Comparison of ENCODE assay signal across 9 mouse cellular contexts in genomic region chr2:57699226-57699625, GRCm38 (mm10).
DNase-seq lines count a peak whose midpoint lies in the region; ATAC-seq and TF ChIP-seq lines count a peak whose summit lies in the region.
"Had no signal": no experiment of that assay in that cellular context is flagged by ENCODE, and none has a peak within 500 bp of the region (broad histone marks: within the 10 kb centered on the region; RNA-seq: fewer than 3 reads in every experiment).

No protein-coding gene starts in this region.

- no peaks in the 10 kb centered on the region for H3K9me3 ChIP-seq in CH12.LX (replicated peaks; ENCODE audit: low read length)
- H3K9me3 ChIP-seq in forebrain, embryonic 16.5 days (ENCODE audit: control insufficient read depth, low read length) = no peaks in the 10 kb centered on the region
- H3K9me3 ChIP-seq in midbrain, embryonic 10.5 days (replicated peaks) = no peaks in the 10 kb centered on the region

- no peaks in the 10 kb centered on the region for H3K27me3 ChIP-seq in CH12.LX (replicated peaks)
- no peaks in the 10 kb centered on the region for H3K27me3 ChIP-seq in forebrain, embryonic 16.5 days (replicated peaks; ENCODE audit: control insufficient read depth, insufficient read depth, low read length)
- peaks cover 46% of the 10 kb centered on the region for H3K27me3 ChIP-seq in midbrain, embryonic 10.5 days (ENCODE audit: low read depth, poor library complexity, severe bottlenecking)

- H3K79me2 ChIP-seq in CH12.LX (replicated peaks; ENCODE audit: control insufficient read depth, extremely low read depth, insufficient read depth, poor library complexity, severe bottlenecking) = no peaks in the 10 kb centered on the region

- no peak overlapping the region for H3K27ac ChIP-seq in CH12.LX (ENCODE audit: insufficient read depth, low read depth)
- no peak overlapping the region for H3K27ac ChIP-seq in forebrain, embryonic 16.5 days (ENCODE audit: low read length)
- H3K27ac ChIP-seq in midbrain, embryonic 10.5 days (replicated peaks) = peak overlapping the region; percentile 30
- no peak overlapping the region for H3K27ac ChIP-seq in gastrocnemius, adult 2 months

- dilution Hi-C loops in CH12.LX (cut with MboI; ENCODE audit: extremely low pct_ligation_motif_present, extremely low pct_unique_long_range_greater_than_20kb, low sequenced_read_pairs) = no loop called here

- 5% methylated on average over 4 of the region's 4 CpGs for WGBS in forebrain, embryonic 16.5 days
- WGBS in midbrain, embryonic 10.5 days = 33% methylated on average over 4 of the region's 4 CpGs

- TF ChIP-seq RAD21 in CH12.LX (IDR thresholded peaks at IDR 0.05; ENCODE audit: low read depth, low read length) = no peak

- TF ChIP-seq CTCF in CH12.LX (conservative IDR thresholded peaks at IDR 0.05 in 1 of 2, IDR thresholded peaks at IDR 0.05 in 1 of 2; ENCODE audit: low read depth in 2 of 2, low read length in 2 of 2) = no peak
- TF ChIP-seq CTCF in gastrocnemius, adult 2 months (IDR thresholded peaks at IDR 0.05) = no peak

- H3K4me1 ChIP-seq in CH12.LX (ENCODE audit: control insufficient read depth in 1 of 2, insufficient read depth in 2 of 2) = peaks cover 0 to 12% of the 10 kb centered on the region in 2 experiments; a peak in 2 of 4 replicates
- H3K4me1 ChIP-seq in forebrain, embryonic 16.5 days (replicated peaks; ENCODE audit: control insufficient read depth, insufficient read depth, low read length) = peaks cover 13% of the 10 kb centered on the region
- peaks cover 29% of the 10 kb centered on the region for H3K4me1 ChIP-seq in midbrain, embryonic 10.5 days

- H3K36me3 ChIP-seq in CH12.LX (replicated peaks in 1 of 2; ENCODE audit: control insufficient read depth in 1 of 2, insufficient read depth in 1 of 2, low read length in 1 of 2) = no peaks in the 10 kb centered on the region
- H3K36me3 ChIP-seq in forebrain, embryonic 16.5 days (ENCODE audit: control insufficient read depth, insufficient read depth) = no peaks in the 10 kb centered on the region
- no peaks in the 10 kb centered on the region for H3K36me3 ChIP-seq in midbrain, embryonic 10.5 days

- TF ChIP-seq POLR2A in CH12.LX (IDR thresholded peaks at IDR 0.05; ENCODE audit: low read depth, low read length) = no peak

- no peak overlapping the region for H3K4me3 ChIP-seq in CH12.LX (replicated peaks in 1 of 3; ENCODE audit: low read depth in 2 of 3, low read length in 2 of 3, poor library complexity in 1 of 3)
- peak overlapping the region; percentile 45 for H3K4me3 ChIP-seq in forebrain, embryonic 16.5 days (replicated peaks; ENCODE audit: low read length)
- H3K4me3 ChIP-seq in midbrain, embryonic 10.5 days = peak overlapping the region; percentile 46
- no peak overlapping the region for H3K4me3 ChIP-seq in gastrocnemius, adult 2 months

- peak overlapping the region; percentile 47; the same call in 1 of the 2 replicates for H3K4me2 ChIP-seq in CH12.LX (ENCODE audit: insufficient read depth, low read depth, poor library complexity, severe bottlenecking)
- H3K4me2 ChIP-seq in forebrain, embryonic 16.5 days (ENCODE audit: low read length) = peak overlapping the region; percentile 64

- ATAC-seq in forebrain, embryonic 16.5 days = peak; percentile 71
- ATAC-seq: Patski had no signal

- no peak for TF ChIP-seq EP300 in CH12.LX (IDR thresholded peaks at IDR 0.05; ENCODE audit: low read length)

- H3K9ac ChIP-seq in CH12.LX (ENCODE audit: insufficient read depth, low read depth) = no peak overlapping the region
- H3K9ac ChIP-seq in forebrain, embryonic 16.5 days (replicated peaks; ENCODE audit: low read depth, low read length) = peak overlapping the region; percentile 57

- in situ Hi-C loops in CH12.LX (cut with MboI; ENCODE audit: low pct_ligation_motif_present, low pct_unique_long_range_greater_than_20kb, low sequenced_read_pairs) = no loop called here

- DNase-seq in embryo, embryonic 10 days (ENCODE audit: low spot score) = peak; percentile 22
- no peak for DNase-seq in embryo, embryonic 9.5 days (ENCODE audit: extremely low spot score)
- DNase-seq in CH12.LX (ENCODE audit: extremely low read depth) = no peak
- DNase-seq in midbrain, embryonic 10.5 days (ENCODE audit: low spot score) = no peak
- no peak for DNase-seq in adrenal gland, adult 8-10 months
- DNase-seq in right cerebral cortex, postnatal 4 days = no peak
- no peak for DNase-seq in gastrocnemius, adult 2 months

- intact Hi-C loops in gastrocnemius, adult 2 months (cut with DNase I) = no loop called here

TF ChIP-seq in CH12.LX, 34 proteins besides CTCF, POLR2A, EP300 and RAD21:
- TF ChIP-seq HCFC1 (IDR thresholded peaks at IDR 0.05; ENCODE audit: low read depth, low read length) (no peak), ETS1 (conservative IDR thresholded peaks at IDR 0.05; ENCODE audit: low read depth, low read length) (no peak), RCOR1 (conservative IDR thresholded peaks at IDR 0.05; ENCODE audit: low read depth, low read length) (no peak), TCF12 (IDR thresholded peaks at IDR 0.05; ENCODE audit: low read depth, low read length) (no peak), USF1 (IDR thresholded peaks at IDR 0.05; ENCODE audit: low read depth, low read length) (no peak), MAZ (IDR thresholded peaks at IDR 0.05; ENCODE audit: low read depth, low read length) (no peak), SMC3 (IDR thresholded peaks at IDR 0.05; ENCODE audit: low read depth, low read length) (no peak), USF2 (conservative IDR thresholded peaks at IDR 0.05; ENCODE audit: low read depth, low read length) (no peak), MEF2A (IDR thresholded peaks at IDR 0.05; ENCODE audit: borderline replicate concordance, low read depth, low read length) (no peak), SIN3A (IDR thresholded peaks at IDR 0.05; ENCODE audit: low read length) (no peak), GABPA (IDR thresholded peaks at IDR 0.05; ENCODE audit: insufficient replicate concordance, low read depth, low read length) (no peak), ZKSCAN1 (IDR thresholded peaks at IDR 0.05; ENCODE audit: borderline replicate concordance, low read depth, low read length) (no peak), NRF1 (IDR thresholded peaks at IDR 0.05; ENCODE audit: low read depth, low read length) (no peak), PAX5 (IDR thresholded peaks at IDR 0.05; ENCODE audit: low read length) (no peak), NELFE (IDR thresholded peaks at IDR 0.05; ENCODE audit: low read depth, low read length) (no peak), BHLHE40 (IDR thresholded peaks at IDR 0.05; ENCODE audit: low read depth, low read length) (no peak), CHD1 (IDR thresholded peaks at IDR 0.05; ENCODE audit: low read depth, low read length) (no peak), MAX (IDR thresholded peaks at IDR 0.05; ENCODE audit: low read length) (no peak), JUND (conservative IDR thresholded peaks at IDR 0.05; ENCODE audit: low read depth, low read length) (no peak)
TF ChIP-seq in CH12.LX: peak in this region for 0.

Comparison
In these comparisons a context has a peak if more than half of its experiments do, and no peak if none do; other contexts are left out.
1. H3K4me3 ChIP-seq: peak in forebrain, embryonic 16.5 days (single experiment) and midbrain, embryonic 10.5 days (single experiment); none in CH12.LX (0 of 3) and gastrocnemius, adult 2 months (single experiment).